Mouse (Mus musculus) MEL (cell line): Measurements from ENCODE around the gene Uggt1.

ENCODE experiments used
- CTCF ChIP-seq, 3 experiments: IDR thresholded peaks in 2 of 3; conservative IDR thresholded peaks in 1 of 3; 2 replicates each; pipeline ENCODE4 v1.5.1; 2011 to 2012; ENCODE audit warnings: low read length in 3 of 3, low read depth in 2 of 3, mild to moderate bottlenecking in 2 of 3, improper control_type of control experiment in 1 of 3, inconsistent platforms in 1 of 3, mixed read lengths in 1 of 3, moderate library complexity in 1 of 3; ENCODE audit not compliant: control insufficient read depth in 1 of 3, insufficient read depth in 1 of 3, poor library complexity in 1 of 3, severe bottlenecking in 1 of 3
- GABPA ChIP-seq: IDR thresholded peaks from 2 replicates; pipeline ENCODE4 v1.6.1; 2012; ENCODE audit warnings: low read depth, mild to moderate bottlenecking, inconsistent platforms, low read length, improper control_type of control experiment, moderate library complexity
- HCFC1 ChIP-seq: IDR thresholded peaks from 2 replicates; pipeline ENCODE4 v1.6.1; 2012; ENCODE audit warnings: low read depth, mild to moderate bottlenecking, inconsistent platforms, low read length, improper control_type of control experiment, moderate library complexity
- JUND ChIP-seq: IDR thresholded peaks from 2 replicates; pipeline ENCODE4 v1.6.1; 2011; ENCODE audit warnings: low read depth, mild to moderate bottlenecking, improper control_type of control experiment, low read length
- MAX ChIP-seq: IDR thresholded peaks from 2 replicates; pipeline ENCODE4 v1.6.1; 2011; ENCODE audit warnings: low read length, improper control_type of control experiment
- TAL1 ChIP-seq: IDR thresholded peaks from 2 replicates; pipeline ENCODE4 v1.6.1; 2012; ENCODE audit warnings: mild to moderate bottlenecking, inconsistent platforms, low read length, moderate library complexity, mixed read lengths
- TBP ChIP-seq: IDR thresholded peaks from 2 replicates; pipeline ENCODE4 v1.8.0; 2011; ENCODE audit warnings: low read depth, low read length, improper control_type of control experiment

DNA sequence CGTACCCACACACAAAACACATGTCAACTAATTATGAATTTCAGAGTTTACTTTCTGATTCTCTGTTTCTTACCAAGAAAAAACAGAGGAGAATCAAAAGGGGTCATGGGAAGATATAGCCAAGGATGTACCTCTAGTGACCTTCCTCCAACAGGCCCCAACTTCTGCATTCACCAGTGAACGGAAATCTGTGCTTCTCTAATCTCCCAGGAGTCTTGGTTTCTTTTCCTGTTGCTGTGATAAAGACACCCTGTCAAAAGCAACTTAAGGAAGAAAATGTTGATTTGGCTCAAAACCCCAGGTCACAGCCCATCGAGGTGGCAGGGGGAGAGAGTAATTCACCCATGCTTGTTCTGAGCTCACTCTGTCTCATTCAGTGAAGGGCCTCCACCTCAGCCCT lies 110.9 kb downstream of the Uggt1 start:
- TF ChIP-seq MAX (no peak; the same call in 1 of the 2 replicates), HCFC1 (no peak), CTCF (IDR thresholded peaks at IDR 0.05 in 2 of 3, conservative IDR thresholded peaks at IDR 0.05 in 1 of 3; ENCODE audit: control insufficient read depth in 1 of 3, insufficient read depth in 1 of 3, low read depth in 2 of 3, low read length in 3 of 3, poor library complexity in 1 of 3, severe bottlenecking in 1 of 3) (no peak), JUND (no peak), TAL1 (no peak), GABPA (no peak), TBP (no peak)
